Mouse (Mus musculus) left cerebral cortex, adult 8-10 months (tissue): ENCODE data around the gene Hspd1. TPM values are rescaled to one million over a fixed set of nuclear protein-coding genes. Genes with fewer than 3 reads are reported as not detected.
A peak's percentile ranks its signal among the peaks of the same experiment; 100 is the strongest.
"Not testable (repeated sequence)": the region's sequence is repeated elsewhere in the genome, so short reads cannot be mapped to it uniquely, and the experiment has no call there.

Experiments
- DNase-seq, 2 experiments: peaks; one replicate each; pipeline ENCODE4 v3.0.0; 2022; ENCODE audit warnings: low spot score in 2 of 2
- total RNA-seq, 4 experiments: library from RNA; stranded (reverse); gene quantifications; 2 replicates each; pipeline ENCODE4 v1.2.4; 2022

Hspd1 gene
- total RNA-seq: 100 to 1,000 TPM; 148 to 176 (median 154) TPM

DNA sequence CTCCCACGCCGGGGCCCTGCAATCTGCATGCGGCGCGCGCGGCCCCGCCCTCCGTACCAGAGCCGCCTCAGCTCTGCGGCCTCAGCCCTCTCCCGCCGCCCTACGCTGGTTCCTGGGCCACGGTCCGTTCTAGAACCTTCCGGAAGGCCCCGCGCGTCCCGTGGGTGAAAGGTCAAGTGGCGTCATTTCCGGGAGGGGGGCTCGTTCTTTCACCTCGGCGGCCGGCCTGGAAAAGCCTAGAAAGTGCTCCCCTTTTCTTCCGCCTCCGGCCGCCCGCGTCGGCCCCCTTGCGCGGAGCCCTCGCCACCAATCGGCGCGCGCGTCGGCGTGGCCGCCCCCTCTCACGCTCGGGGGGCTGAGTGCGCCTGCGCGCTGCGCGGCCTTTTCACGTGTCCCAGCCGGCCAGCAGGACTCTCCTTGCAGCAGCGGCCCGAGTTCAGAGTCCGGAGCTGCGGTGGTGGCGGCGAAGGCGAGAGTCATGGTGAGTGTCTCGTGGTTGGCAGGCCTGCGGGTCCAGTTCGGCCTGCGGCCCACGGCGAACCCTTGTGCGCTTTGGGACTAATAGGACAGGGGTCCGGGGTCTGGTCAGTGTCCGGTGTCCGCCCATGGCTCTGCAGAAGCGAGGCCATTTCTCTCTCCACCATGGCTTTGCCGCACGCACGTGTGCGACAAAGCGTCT is at the start of gene Hspd1, which contains the start of gene Hspe1:
Hspd1 (minus strand) TSS at position 312 of the 679 bp plus-strand sequence.
Hspe1 (plus strand) TSS at position 201 of the 679 bp plus-strand sequence.
- peak; percentile 96 for DNase-seq

DNA sequence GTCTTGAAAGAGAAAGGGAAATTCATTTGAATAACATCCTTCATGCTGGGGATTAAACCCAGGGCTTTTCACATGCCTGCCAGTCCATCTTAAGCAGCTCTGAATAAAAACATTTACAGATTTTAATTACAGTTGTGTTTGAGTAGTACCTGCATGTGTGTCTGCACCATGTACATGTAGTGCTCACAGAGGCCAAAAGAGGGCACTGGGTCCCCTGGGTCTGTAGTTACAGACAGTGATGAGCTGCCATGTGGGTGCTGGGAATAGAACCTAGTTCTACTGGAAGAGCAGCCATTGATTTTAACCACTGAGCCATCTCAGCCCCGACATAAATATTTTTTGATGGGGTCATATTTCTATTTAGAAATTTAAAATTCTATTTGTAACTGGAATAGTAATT is 47.8 kb upstream of the Hspd1 start:
- no peak for DNase-seq

DNA sequence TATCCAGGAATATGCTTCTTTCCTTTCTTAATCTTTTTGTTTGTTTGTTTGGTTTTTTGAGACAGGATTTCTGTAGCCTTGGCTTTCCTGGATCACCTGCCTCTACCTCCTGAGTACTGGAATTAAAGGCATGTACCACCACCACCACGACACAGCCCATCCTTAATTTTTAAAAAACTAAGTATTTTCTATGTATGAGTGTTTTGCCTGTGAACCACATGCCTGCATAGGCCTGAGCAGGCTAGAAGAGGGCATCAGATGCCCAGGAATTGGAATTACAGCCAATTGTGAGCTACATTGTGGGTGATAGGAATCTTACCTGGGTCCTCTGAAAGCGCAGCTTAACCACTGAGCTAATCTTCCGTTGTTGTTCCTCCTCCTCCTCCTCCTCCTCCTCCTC is 46.3 kb upstream of the Hspd1 start:
- DNase-seq: no peak

DNA sequence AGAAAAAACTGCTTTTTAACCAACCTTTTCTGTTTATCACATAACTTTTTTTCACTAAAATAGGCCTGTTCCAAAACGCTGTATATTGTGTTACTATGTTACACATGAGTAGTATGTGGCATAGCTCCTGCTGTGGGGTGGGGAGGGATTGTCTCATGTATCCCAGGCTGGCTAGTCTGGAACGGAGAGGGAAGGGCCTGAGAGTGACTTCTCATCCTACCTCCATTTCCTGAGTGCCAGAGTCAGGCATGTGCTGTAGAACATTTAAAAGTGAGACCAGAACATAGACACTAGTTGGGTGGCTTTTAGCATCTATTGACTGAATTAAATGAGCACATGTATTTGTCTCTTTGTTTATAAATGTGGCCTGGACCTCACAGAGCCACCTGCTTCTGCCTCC is 45.1 kb upstream of the Hspd1 start:
- no peak for DNase-seq

DNA sequence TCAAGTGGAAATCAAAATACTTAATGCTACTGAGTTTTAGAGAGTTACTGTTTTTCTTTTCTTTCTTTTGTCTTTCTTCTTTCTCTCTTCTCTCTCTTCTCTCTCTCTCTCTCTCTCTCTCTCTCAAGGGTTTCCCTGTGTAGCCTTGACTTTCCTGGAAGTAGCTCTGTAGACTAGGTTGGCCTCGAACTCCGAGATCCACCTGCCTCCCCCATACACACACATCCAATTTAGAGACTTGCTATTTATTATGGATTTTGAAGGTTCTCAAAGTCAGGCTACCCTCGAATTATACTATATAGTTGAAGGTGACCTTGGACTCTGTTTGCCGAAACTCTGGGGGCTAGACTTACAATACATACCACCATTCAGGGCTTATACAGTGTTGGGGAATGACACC is 44.3 kb upstream of the Hspd1 start:
- no peak for DNase-seq

DNA sequence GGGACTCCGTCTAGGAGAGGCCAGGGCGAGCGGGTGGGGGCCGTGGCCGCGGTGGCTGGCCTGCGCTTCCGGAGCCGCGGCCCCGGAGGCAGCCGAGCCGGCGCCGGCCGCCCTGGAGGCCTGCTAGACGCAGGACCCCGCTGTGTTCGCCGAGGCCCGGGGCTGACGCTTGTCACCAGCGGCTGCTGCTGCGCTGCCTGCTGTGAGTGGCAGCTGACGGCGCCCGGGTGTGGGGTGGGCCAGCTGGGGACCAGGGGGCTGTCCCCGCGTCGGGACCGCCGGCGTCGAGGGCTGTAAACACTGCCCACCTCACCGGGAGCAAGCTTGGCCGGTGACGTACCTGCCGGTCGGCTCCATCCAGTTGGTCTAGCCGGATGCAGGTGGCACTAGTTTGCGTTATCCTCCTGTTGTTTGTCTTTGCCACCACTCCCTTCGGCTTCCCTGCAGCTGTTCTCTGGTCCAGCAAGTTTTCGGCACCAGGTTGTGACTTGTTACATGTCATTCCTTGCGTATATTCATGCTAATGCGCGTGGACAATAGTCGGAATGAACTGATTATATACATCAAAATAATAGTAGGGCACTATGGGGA is 43.5 kb upstream of the Hspd1 start:
- DNase-seq: peak in 1 of 2 experiments; percentile 39

DNA sequence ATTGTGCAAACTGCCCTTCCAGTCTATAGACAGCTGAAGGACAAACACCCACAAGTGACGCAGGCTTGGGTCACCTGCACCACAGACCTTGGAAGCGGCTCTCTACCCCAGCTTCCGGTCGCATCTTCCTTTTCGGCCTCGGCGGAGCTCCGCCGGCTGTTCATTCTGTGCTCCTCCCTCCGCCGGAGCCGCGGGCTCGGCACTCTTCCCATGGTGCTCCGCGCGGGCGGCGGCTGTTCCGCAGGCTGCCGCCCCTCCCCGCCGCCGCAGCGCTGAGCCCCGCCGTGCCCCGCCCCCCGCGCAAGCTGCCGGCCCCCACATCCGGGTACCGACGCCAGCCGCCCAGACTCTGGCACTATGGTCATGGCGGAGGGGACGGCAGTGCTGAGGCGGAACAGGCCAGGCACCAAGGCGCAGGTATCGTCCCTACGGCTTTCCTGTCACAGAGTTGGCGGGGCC is 42.9 kb upstream of the Hspd1 start, which contains the start of gene Mob4:
Mob4 (plus strand) TSS at position 289 of the 459 bp plus-strand sequence.
- peak; percentile 81 to 85 for DNase-seq

DNA sequence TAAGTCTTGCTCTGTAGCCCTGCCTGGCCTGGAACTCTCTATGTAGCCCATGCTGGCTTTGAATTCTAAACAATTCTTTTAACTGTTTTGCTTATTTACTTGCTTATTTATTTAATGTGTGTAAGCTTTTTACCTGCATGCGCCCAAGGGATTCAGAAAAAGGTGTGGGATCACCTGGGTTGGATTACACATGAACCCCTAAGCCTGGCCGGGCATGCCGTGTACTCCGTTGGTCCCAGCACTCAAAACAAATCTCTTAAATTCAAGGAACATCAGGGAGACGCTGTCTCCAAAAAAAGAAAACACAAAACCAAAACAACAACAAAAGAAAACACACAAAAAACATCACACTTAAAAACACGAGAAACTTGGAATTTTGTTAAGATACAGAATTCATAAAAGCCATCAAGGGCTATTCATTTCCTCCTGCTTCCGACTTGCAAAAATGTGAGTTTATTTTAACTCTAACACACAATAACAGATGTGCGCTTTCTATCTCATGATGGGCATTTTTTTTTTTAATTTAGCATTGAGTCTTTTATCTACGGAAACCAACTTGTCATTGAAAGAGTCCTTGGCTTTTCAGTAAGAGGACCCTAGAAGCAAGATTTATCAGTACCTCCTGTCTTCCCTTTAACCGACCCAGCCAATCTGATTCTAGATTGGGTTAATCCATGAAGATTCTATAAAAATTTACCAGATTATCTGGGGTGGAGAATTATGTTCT is 42.3 kb upstream of the Hspd1 start:
- no peak for DNase-seq

DNA sequence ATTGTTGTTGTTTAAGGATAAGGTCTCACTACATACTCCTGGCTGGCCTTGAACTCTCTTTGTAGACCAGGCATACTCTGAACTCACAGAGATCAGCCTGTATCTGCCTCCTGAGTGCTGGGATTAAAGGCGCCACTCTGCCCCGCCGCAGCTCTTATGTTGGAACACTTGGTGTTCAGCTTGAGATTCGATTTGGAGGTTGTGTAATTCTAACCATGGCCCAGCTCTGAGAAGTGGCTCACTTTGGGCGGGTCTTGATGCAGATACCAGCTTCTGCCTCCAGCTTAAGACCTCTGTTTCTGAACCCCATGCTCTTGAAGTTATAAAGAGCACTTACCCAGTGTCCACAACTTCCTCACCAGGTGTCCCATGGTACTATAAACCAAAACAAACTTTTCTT is 41.7 kb upstream of the Hspd1 start:
- no peak for DNase-seq

DNA sequence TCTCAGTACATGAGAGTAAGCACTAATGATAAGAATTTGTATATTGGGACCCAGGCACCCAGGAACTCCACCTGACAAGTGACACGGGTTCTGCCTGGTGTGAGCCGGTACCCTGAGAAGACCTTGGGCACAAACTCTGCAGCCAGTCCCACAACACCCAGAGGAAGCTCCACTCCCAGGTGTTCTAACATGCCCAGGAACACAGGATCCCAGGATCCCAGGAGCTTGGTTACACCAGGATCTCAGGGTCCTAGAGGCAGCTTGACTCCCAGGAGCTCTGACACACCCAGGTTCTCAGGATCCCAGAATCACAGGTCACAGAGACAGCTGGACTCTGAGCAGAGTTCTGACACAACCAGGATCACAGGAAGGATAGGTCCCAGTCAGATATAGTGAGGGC is 36.1 kb upstream of the Hspd1 start:
- not testable (repeated sequence) for DNase-seq

DNA sequence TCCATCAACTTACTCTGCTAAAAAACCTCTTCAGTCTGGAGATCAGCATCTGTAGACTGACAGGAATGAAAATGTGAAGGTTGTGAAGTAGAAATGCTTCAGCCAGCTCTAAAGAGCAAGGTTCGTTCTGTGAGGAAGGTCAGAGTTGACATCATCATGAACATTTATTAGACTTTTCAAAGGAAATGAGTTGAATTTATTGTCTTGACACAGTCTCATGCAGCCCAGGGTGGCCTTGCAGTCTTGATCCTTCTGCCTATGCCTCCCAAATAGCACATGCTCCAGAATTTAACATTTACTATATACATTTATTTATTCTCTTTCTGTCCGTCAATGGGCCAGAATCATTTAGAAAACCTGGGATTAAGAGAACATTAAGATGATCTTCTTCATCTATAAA is 35.5 kb upstream of the Hspd1 start:
- DNase-seq: no peak

DNA sequence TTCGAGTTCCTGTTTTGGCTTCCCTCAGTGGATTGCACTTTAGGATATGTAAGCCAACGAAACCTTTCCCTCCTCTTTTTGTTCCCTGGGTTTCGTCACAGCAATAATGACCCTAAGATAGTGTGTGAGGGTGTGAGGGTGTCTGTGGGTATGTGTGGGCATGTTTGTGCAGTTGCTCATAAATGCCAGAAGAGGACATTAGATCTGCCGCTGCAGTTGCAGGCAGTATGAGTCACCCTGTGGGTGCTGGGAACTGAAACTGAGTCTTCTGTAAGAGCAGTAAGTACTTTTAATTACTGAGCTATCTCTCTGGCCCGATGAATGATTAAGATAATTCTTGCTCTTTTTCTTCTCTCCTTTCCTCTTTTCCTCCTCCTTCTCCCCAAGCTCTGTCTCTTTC is 35.0 kb upstream of the Hspd1 start:
- no peak for DNase-seq

DNA sequence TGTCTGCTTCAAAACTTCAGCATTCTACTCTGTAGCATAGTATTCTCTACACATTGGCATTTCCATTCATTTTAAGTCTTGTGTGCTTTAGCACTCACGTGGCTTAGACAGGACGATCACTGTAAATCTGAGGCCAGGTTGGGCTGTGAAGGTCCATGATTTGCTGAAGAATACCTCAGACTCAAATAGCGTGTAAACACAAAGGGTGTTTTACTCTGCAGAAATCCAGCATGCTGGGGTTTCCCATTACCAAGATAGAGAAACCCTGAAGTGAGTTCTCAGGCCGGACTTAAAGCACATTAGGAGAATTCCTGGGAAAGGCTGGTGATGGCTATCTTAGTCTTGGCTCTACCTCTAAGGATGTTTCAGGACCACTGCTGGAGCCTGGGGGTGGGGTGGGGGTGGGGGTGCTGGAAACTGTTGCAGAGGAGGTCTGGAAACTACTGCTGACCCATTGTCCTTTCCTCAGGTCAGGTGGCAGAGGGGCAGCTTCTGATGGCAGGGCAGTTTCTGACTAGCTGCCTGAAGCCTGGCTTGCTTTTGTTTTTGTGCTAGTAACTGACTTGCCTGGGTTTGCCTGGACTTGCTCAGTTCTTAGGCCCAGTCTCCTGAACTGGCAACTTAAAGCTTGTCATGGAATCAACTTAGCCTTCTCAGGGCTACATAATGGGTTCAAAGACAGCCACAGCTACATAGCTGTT is 21.2 kb upstream of the Hspd1 start:
- DNase-seq: no peak

DNA sequence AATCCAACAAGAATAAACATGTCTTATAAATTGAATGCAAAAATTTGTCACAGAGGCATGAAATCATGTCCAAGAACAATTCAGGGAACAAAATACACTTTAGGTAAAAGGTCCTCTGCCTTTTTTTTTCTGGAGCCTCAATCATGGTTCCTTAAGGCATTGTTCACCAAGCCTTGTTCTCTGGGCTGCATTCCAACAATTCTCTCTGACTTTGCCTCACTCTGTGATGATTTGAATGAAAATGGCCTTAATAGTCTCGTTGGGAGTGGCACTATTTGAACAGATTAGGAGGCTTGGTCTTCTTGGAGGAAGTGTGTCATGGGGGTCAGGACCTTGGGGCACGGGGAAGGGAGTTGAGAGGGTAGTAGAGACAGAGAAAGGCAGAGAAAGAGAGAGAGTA is 20.4 kb upstream of the Hspd1 start:
- DNase-seq: no peak

DNA sequence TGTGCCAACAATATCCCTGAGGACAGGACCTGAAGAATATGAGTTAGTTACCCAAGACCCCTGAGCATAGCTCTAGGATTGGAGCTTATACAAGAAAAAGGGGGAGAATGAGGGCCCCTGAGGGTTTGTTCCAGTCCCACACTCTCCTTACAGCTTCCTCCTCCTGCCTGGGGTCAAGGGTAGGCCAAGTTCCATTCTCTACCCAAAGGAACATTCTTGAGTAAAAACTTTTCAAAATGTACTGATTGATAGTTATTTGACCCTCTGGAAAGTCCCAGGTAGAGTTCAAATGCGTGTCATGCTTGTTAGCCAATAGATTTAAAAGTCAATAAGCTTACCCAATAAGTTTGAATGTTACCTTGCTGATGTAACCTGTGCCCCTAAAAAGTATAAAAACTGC is 19.6 kb upstream of the Hspd1 start:
- DNase-seq: no peak

DNA sequence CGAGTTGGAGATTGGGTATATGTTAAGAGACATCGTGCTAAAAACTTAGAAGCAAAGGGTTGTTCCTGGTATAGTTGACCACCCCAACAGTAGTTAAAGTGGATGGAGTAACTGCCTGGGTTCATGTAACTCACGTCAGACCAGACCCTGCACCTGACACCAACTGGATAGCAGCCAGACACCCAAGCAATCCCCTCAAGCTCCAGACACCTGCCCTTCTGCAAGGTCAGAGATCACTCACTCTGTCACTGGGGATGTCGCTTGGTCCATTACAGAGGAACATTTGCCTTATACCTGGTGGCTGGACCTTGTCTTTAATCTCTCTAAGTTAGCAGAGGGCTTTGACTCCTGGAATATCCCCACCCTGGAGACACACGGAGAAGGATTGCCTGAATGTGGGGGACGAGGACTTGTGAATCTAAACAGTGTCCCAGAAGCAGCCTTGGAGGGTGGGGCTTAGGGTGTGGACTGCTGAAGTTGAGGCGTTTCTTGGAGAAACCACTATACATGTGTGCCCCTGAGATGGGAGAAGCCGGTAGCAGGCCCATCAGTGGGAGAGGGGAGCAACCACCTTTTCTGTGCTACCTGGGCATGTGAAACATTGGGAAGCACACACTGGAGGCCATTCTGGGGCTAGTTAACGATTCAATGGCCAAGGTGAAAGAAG is 19.0 kb upstream of the Hspd1 start:
- no peak for DNase-seq

DNA sequence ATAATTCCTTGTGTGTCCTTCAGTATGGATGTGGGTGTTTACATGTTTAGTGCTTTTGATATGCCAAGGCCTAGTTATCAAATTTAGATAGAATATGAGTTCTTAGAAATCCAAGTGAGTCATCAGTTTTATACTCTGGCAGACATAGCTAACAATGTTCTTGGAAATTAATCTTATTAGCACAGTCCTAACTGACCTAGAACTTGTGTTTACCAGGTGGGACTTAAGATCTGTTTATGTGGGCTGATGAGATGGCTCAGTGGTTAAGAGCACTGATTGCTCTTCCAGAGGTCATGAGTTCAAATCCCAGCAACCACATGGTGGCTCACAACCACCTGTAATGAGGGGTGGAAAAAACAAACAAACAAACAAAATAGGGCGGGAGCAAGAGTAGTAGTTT is 4.4 kb upstream of the Hspd1 start:
- no peak for DNase-seq

DNA sequence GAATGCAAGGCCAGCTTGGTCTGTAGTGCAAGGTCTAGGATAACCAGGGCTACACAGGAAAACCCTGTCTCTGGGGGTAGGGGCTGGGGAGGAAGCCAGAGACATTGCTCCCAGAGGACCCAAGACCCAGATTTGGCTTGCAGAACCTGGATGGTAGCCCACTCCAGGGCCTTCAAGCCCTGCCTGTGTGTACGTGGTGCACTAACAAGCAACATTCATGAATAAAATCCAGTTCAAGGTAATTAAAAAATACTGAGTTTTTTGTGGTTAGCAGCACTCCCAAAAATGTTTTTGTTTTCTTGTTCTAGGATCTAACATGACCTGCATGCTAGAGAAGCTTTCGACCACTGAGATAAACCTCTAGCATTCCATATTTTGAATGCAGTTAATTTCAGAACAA is 4.0 kb upstream of the Hspd1 start:
- DNase-seq: no peak

DNA sequence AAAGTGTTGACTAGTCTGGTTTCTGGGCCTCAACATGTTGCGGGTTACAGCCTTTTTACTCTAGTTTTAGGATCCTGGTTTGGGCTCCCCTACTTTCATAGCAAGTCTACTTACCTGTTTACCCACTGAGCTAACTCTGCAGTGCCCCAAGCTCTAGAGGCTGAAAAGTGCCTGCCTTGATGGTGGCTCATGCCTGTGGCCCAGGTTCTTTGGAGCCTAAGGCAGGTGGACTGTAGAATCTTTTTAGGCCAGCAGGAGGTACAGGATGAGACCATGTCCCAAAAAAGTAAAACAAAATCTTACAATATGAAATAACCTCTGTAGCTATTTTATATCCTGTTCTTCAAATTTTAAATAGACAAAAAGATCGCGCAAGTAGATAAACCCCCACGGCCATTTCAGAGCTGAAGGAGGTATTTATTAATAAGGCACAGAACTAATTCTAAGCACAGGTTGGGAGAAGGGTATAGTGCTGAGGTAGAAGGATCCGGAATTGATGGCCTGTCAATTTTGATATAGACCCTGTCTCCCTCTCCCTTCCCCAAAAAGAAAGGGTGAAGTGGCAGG is 1.5 kb upstream of the Hspd1 start:
- DNase-seq: no peak

DNA sequence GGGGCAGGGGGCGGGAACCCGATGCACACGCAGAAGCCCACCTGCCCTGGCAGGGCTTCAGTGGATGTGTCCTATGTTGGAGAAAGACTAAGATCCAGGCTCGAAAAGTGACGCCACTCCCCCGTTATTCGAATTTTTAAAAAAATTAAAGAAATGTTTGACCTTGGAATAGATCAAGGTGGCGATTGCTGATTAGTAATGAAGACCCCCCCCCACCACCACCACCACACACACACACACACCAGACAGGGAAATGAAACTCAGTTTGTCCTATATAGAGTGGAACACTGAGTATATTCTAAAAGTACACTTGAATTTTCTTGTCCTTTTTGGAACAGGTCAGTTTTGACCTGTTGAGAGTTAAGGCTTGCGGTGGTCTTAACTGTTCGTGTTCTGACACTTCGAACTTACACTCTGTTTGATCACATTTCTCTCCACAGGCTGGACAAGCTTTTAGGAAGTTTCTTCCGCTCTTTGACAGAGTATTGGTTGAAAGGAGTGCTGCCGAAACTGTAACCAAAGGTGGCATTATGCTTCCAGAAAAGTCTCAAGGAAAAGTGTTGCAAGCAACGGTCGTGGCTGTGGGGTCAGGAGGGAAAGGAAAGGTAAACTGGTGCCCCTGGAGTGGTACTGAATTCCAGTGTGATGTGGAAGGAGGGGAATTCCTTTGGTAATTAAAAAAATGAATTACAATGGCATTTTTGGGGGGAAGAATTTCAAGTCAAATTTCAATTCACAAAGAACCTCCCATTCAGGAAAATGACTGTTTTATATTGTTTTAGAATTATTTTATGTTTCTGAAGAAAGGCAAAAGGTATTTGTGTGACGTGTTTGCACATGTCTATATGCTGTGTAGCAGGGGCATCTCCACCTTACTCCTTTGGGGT is 811 bp upstream of the Hspd1 start:
- DNase-seq: no peak
